Mouse (Mus musculus) thymus, postnatal 0 days (tissue): Measurements from ENCODE around the gene Aspg. TPM values are rescaled to one million over a fixed set of nuclear protein-coding genes. Genes with fewer than 3 reads are reported as not detected.

Experiments
- DNase-seq: peaks from one replicate; pipeline ENCODE4 v3.0.0-alpha.2; 2015; ENCODE audit warnings: low spot score
- microRNA counts: library from miRNA; unstranded; fragments of <30 nt; microRNA quantifications from one replicate; lab custom pipeline; 2015
- microRNA-seq: library from miRNA; unstranded; fragments of <30 nt; microRNA quantifications from one replicate; pipeline ENCODE4, GENCODE M21; 2016; ENCODE audit warnings: borderline number of aligned reads
- polyA plus RNA-seq: library from polyadenylated mRNA; unstranded; fragments of >200 nt; fragmentation: Nextera tagmentation; extraction: Ambion mirVana; gene quantifications from 2 replicates; pipeline ENCODE4 v1.2.1, GENCODE M21; 2015

The Aspg gene
- polyA plus RNA-seq, 1 experiment from 2014 or later: 0.85 TPM

DNA sequence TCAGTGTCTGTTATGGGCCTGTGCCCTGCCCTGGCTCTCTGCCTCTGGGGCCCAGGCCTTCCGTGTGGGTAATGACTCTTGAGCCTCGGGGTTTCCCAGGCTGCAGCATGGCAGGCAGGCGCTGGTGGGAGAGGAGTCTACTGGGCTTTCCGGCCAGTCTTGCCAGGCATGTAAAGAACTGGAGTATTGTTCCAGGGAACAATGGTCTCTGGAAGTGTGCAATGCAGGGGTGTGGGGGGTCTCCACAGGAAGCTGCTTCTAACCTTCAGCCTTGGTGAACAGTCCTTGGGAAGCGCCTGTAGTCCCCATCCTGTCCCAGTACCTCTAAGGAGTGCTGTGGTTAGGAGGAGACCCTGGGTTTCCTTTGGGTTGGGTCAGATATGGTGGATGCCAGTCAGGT lies 40.9 kb downstream of the Aspg start:
- DNase-seq: no peak

DNA sequence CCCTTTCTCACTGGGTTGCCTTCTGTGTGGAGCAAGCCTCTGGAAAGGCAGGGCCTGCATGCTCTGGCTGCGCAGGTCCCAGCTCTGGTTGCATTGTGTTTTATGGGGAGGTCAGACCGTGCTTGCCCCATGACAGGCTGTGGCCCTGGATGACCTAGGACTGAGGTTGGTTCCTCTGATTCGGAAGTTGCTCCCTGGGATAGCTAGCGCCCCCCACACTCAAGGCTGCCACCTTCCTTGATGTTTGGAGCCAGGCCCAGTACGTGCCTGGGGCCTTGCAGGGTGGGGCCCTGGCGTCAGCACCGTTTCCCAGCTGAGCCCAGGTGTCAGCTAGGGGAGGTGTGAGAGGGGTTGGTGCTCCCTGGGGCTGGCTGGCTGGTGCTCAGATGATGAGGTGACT lies 43.5 kb downstream of the Aspg start:
- no peak for DNase-seq

DNA sequence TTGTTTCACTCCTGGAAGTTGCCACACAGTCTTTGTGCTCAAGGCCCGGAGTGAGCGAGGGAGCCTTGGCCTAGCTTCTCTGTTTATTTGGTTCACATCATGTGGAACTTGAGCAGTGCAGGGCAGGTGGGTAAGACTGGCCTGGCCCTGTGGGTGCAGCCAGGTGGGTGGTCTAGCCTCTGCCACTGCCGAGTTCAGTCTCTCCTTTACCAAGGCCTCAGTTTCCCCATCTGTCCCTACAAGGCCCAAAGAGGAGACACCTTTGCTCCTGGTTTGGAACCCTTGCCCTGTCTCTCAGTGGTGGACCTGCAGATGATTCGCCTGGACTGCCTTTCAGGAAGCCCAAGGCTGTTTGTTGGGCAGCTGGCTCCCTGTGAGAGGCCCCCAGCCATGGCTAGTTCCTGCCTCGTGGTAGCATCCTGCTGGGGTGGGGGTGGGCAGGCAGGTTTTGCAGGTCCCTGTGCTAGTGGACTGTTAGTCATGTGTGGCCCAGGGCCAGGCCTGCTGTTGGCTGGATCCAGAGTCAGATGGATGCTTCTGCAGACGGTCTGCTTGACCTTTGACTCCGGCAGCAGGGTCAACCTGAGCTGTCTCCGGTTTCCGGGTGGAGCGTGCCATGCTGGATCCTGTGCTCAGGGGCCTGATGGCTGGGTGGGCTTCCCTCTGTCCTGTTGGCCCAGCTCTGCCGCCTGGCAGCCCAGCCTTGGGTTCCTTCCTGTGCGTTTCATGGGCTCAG lies 44.9 kb downstream of the Aspg start:
- DNase-seq: no peak

DNA sequence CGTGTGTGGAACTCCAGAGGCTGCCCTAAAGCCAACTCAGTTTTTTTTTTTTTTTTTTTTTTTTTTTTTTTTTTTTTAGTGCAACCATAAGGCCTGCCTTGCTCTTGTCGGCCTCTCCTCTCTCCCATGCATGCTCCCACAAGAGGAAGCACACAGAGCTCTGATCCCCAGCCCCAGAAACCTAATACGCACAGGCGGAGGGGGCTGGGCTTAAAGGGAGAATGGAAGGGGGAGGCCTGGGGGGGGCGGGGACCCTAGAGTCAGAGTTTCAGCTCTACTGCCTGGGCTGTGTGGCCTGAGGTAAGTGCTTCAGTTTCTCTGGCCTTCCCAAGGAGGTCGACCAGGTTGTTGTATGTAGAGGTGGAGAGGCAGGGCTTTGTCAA lies 45.5 kb downstream of the Aspg start:
- no peak for DNase-seq

DNA sequence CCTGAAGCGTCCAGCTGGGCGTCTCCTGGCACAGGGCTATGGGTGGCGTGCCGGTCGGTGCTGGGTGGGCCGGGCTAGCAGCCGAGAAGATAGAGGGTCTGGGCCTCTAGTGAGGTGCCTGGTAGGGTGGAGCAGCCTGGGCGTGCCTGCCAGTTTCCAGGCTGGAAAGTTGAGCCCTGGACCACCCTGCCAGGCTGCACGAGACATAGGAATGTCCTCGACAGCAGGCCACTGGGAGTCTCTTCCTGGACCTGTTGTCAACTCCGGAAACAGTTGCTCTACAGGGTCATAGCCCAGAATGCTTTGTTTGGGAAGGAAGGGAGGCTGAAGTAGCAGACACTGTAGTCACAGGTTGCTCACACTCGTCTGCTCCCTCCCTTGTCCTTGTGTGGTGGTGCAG lies 47.1 kb downstream of the Aspg start:
- no peak for DNase-seq

DNA sequence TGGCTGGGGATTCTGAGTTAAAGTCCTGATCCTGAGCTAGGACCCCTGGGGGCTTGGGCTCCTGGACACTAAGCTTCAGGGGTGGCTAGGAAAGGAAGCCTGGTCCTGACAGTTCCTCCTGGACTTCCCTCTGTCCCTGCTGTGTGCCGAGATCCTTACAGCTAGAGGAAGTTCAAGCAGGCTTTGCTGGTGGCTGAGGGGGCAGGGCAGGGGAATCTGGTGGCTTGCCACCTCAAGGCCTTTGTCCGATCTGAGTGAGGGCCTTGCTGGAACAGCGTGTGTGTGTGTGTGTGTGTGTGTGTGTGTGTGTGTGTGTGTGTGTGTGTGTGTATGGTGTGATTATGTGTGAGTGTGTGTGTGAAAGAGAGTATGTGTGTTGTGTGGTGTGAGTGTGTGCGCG lies 48.0 kb downstream of the Aspg start:
- DNase-seq: no peak

DNA sequence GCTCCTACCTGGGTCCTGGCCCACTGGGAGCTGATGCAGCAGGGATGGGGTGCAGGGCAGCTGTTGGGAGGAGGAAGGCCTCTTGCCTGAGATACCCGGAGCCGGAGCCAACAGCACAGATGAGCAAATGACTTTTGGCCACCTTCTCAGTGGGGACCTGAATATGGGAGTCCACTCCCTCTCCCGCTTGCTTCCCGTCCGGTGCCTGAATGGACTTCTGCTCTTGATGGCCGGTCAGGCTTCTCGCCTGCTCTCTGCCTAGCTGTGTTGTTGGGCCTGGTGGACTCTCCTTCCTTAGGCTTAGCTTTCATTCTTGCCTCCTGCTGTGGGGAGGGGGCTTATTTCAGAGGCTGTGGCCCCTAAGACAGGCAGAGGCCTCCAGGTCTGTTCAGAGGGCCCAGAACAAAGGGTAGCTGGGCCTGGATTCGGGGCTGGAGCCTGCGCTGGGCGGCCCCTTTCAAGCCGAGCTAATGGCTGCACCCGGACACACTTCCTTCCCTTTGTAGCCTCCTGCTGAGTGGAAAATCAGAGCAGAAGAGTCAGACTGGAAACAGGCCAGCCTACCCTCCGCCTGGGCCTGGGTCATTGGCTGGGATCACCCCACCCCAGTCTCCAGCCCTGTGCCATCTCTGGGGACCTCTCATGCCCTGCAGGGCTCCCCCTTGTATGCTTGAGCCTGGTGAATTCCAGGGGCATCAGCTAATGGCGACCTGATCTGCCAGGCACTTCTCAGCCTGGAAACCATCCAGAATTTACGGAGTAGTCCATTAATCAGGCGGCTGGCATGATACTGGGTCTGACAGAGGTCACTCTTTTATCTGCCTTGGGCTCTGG lies 49.0 kb downstream of the Aspg start:
- no peak for DNase-seq

DNA sequence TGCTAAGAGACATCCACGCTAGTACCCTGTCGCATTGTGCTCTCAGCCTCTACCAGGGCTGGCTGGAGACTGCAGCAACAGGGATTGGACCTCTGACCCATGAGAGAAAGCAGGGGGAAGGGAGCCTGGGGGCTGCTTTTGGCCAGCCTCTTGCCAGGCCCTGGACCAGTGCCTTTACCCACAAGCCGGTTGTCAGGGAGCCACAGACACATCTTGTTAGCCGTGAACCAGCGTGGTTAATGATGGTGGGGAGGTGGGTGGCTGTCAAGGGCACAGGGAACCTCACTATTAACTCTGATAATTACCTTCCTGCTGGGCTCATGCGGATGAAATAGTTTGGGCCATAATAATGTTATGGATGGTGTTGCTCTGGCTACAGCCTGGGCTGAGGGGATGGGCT lies 50.3 kb downstream of the Aspg start:
- DNase-seq: no peak

DNA sequence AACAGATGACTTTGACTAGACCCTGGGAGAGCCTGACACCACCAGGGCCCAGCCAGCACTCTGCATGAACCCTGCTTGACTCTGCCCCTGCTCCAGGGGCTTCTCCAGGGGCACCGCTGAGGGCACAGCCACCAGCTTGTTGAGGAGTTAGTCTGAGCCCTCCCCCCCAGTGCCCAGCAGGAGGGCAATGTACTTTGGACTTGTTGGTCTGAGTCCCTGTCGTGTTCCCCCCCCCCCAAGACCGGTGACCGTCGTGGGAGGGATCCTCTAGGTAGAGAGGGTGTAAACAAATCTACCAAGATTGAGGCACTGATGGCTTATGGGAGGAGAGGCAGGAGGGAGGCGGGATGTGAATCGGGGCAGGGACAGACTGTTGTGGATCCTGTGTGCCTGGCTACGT lies 51.8 kb downstream of the Aspg start:
- no peak for DNase-seq

DNA sequence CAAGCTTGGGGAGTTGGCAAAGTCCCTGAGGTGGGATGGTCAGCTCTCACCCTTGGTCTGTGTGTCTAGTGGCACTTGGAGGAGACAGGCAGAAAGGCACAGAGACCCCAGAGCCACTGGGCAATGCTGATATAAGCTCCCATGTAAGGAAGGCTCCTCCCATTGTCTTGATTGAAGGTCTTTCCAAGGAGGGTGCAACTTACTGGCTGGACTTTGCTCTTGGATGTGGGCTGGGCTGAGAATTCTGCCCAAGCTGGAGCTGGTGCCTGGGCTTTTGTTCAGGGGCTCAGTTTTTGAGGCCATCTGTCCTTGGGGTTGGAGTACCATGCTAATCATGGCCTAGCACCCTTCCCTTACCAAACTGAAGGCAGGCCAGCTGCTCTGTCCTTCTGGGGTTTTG lies 52.3 kb downstream of the Aspg start:
- DNase-seq: no peak

DNA sequence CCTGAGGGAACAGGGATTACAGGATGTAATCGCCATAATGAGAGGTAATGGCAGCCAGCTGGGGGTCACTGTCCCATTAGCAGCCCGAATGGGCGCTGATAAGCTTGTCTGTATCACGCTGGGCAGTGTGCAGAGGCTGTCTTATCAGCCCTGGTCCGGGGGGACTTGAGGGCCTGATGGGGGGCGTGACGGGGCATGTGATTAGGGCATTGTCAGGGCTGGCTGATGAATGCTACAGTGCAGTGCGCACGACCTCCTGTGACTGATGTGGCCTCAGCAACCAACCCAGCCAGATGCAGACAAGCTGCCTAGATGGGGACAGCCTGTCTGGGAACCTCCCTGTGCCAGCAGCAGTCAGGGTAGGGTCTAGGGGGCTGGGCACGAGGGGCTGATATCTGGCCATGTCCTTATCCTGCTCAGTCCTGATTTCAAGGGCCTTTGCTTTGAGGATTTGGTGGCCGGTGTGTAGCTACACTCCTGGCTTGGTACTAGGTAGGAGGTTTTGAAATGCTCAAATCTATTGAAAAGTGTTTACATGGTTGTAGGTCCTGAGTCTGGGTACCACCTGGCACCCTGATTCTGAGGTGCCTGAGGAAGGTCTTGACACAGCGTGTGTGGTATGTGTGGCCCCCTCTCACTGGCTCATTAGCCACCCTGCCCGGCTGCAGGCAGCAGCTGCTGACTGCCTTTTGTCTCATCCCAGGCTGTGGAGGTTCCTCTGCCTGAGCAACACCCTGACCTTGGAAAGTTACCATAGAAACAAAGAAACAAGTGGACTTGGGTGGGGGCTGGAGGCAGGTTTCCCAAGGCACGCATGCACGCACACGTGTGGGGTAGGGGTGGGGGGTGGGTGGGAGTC lies 57.7 kb downstream of the Aspg start:
- DNase-seq: no peak

DNA sequence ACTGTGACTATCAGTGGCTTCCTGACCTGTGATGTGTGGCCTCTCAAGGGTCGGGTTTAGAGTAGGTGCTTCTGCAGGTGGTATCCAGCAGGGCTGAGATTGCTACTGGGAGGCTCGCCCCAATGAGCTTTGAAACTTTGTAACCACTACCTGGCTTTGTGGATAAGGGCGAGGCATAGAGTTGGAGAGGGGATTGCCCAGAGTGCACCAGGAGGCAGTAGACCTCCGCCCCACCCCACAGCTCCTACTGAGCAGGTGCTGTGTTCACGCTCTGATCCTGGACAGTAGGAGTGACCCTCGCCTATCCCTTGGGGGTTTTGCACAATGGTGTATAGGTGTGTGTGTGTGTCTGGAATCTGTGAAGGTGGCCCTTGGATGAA lies 58.4 kb downstream of the Aspg start:
- DNase-seq: no peak

DNA sequence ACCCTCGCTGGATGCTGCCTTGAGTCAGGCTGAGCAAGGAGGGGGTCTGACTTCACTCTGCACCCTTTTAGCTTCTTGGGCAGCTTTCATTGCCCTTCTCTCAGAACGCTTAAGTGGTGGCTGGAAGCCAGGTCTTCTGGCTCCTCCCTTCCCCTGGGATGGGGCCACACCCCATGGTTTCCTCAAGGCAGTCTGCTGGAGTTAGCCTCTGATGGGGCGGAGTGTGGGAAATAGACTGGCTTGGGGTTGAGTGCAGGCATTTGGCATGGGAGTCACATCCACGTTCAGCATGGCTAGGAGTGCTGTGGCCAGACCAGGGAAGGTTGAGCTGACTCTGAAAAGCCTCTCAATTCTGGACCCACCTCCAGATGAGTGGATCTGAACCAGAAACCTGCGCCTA lies 62.8 kb downstream of the Aspg start:
- DNase-seq: no peak

DNA sequence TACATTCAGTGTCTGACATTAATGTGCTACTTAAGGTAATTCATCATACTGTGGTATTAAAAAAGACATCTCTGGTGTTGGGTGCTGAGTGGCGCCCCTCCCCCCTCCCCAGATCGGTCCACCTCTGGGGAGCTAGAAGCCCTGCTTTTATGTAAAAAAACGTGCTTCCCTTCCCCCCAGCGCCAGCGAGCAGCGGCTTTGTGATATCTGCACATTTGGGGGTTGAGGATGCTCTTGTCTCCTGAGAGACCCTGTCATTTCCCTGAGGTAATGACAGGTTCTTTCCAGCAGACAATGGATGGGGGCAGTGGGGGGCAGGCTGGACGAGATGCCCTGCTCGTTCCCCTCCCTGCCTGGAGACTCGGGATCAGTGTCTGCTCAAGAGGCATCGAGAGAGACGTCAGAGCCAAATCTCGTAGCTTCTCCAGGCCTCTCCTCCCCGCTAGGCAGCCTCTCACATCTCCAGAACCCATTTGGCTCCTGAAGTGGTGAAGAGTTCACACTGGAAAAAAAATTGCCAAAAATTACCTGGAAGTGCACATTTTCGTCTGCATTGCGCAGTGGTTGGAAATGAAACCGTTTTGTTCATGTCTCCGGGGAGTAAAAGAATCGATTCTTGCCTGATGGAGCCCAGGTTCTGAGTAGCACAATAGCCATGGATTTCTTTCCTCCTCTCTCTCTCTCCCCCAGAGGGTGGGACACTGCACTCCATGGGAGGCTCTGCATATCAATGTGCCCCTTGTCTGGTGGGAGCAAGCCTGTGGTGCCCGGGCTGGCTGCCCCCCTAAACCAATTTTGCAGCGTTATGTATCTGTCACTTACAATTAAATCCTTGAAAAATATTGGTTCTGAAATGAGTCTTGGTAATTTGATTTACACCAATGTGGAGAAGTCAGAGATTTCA lies 64.4 kb downstream of the Aspg start:
- DNase-seq: no peak

DNA sequence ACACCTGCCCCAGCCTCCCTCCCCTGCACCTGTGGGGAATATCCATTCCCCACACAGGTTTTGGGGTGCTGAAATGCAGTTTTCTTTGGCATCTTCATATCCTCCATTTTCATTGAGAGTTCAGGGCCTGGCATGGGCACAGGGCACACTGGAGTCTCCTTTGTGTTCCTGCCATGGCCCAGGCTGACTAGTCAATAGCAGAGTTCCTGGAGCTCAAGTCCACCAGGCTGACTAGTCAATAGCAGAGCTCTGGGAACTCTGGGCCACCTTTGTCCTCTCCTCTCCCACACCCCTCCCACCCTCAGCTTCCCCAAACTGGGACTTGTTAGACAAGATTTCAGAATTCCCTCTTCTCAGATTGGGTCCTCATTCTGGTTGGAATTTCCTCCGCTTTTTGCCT lies 65.2 kb downstream of the Aspg start:
- DNase-seq: no peak

DNA sequence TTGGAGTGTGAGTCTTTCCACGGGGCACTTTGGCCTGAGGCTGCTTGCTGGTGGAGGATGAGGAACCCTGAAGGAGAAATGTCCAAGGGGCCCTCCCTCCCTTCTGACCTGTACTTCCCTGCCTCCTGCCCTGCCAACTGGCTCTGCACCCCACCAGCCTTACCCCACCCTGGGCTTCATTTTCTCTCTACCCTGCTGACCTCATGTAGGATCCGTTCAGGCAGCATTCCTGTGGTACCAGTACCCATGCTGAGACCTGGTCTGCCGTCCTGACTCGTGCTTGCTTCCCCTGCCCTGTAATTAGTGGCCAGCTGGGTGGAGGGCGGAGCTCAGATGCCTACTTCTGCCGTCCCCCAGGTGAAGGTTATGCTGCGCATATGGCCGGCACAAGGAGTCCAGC lies 65.7 kb downstream of the Aspg start:
- DNase-seq: no peak

MicroRNAs within 50 kb of the gene (microRNA counts, 519-probe panel; counts per million panel counts)
- microRNA mmu-miR-203 (lab: Ali Mortazavi, UCI): 473 counts per million, percentile 71 among the panel's probes with 10 or more counts

Small RNA genes within 50 kb of the gene (microRNA-seq; reads per million reads assigned to microRNA genes)
- gene Mir203: 4,150 reads per million, percentile 85 among the genes with 10 or more reads in this experiment
- gene Mir3073a: not detected
- gene Mir3073b: not detected

Other genes with a start within 250 kb of the Aspg start
- 17.0 and 18.3 TPM in 2 replicates for gene Ppp1r13b, start 198.6 kb upstream of the Aspg start, polyA plus RNA-seq
- 879 and 927 TPM in 2 replicates for gene Atp5mpl, start 139.7 kb upstream of the Aspg start, polyA plus RNA-seq
- 0.12 and 0.16 TPM in 2 replicates for gene Tdrd9, start 135.1 kb upstream of the Aspg start, polyA plus RNA-seq
- gene Rd3l, start 125.4 kb upstream of the Aspg start, polyA plus RNA-seq: not detected in 2 replicates
- gene Kif26a, start 39.5 kb downstream of the Aspg start, polyA plus RNA-seq: 0.87 and 0.92 TPM in 2 replicates